Mouse (Mus musculus): ENCODE results near the gene 1700015F17Rik. TPM values are rescaled to one million over a fixed set of nuclear protein-coding genes. Genes with fewer than 3 reads are reported as not detected.

Gene 1700015F17Rik
- not detected in 2 replicates for polyA plus RNA-seq (2012; rRNA removed)

GRCm38 (mm10) chr5:5479043-5479442 is at the start of gene 1700015F17Rik:
1700015F17Rik (minus strand) TSS chr5:5479143.

GRCm38 (mm10) chr5:5514196-5515076 is 35.5 kb upstream of the 1700015F17Rik start, which contains the start of gene Cldn12:
Cldn12 (minus strand) TSS chr5:5514958.

GRCm38 (mm10) chr5:5419992-5420455 is 58.9 kb downstream of the 1700015F17Rik start, which contains the start of gene Cdk14:
Cdk14 (minus strand) TSS chr5:5420312.

Other genes starting within 250 kb of the 1700015F17Rik start
- 0.49 and 1.00 TPM in 2 replicates for gene Cdk14, start 58.8 kb downstream of the 1700015F17Rik start, polyA plus RNA-seq (2012; rRNA removed)
- 5.7 and 5.8 TPM in 2 replicates for gene Cldn12, start 35.8 kb upstream of the 1700015F17Rik start, polyA plus RNA-seq (2012; rRNA removed)
- 0.04 and 0.50 TPM in 2 replicates for gene Gtpbp10, start 80.4 kb upstream of the 1700015F17Rik start, polyA plus RNA-seq (2012; rRNA removed)
- 0.17 and 0.18 TPM in 2 replicates for gene Gm8773, start 94.7 kb upstream of the 1700015F17Rik start, polyA plus RNA-seq (2012; rRNA removed)
- 3.2 and 3.6 TPM in 2 replicates for gene Cfap69, start 185.1 kb upstream of the 1700015F17Rik start, polyA plus RNA-seq (2012; rRNA removed)
- gene Steap2, start 215.4 kb upstream of the 1700015F17Rik start, polyA plus RNA-seq (2012; rRNA removed) = 1.3 and 2.2 TPM in 2 replicates

Measured in stomach, adult 2 months (tissue).